11 mouse cellular contexts compared by ENCODE assay signal in genomic region chr11:116974341-116974740, GRCm38 (mm10). TPM values are rescaled to one million over a fixed set of nuclear protein-coding genes. Genes with fewer than 3 reads are reported as not detected.
"Had no signal": no experiment of that assay in that cellular context is flagged by ENCODE, and none has a peak within 500 bp of the region (broad histone marks: within the 10 kb centered on the region; RNA-seq: fewer than 3 reads in every experiment).

No protein-coding gene starts in this region.

- ATAC-seq: midbrain, embryonic 16.5 days had no signal

- H3K4me3 ChIP-seq: layer of hippocampus, adult 2 months; limb, embryonic 13.5 days had no signal

- DNase-seq: kidney, postnatal 10 days; kidney, postnatal 4 days; left cerebral cortex, postnatal 4 days; lung, adult 18-20 months; thymus, adult 2 months; thymus, postnatal 25 days had no signal

- H3K27ac ChIP-seq: layer of hippocampus, adult 2 months; limb, embryonic 13.5 days; liver, embryonic 14.5 days had no signal

- H3K4me2 ChIP-seq: limb, embryonic 13.5 days had no signal

- H3K9ac ChIP-seq: limb, embryonic 13.5 days; liver, embryonic 14.5 days had no signal

- H3K36me3 ChIP-seq: limb, embryonic 13.5 days had no signal

- H3K27me3 ChIP-seq: limb, embryonic 13.5 days had no signal

- H3K9me3 ChIP-seq: limb, embryonic 13.5 days had no signal

RNA-seq across cellular contexts. Expression of gene Mgat5b, which starts 55.7 kb away (rescaled TPM):
- polyA plus RNA-seq: liver, adult 2 months; liver, embryonic 14.5 days had no signal
